Mouse (Mus musculus): ENCODE measurements around the gene Slc38a9.

DNA sequence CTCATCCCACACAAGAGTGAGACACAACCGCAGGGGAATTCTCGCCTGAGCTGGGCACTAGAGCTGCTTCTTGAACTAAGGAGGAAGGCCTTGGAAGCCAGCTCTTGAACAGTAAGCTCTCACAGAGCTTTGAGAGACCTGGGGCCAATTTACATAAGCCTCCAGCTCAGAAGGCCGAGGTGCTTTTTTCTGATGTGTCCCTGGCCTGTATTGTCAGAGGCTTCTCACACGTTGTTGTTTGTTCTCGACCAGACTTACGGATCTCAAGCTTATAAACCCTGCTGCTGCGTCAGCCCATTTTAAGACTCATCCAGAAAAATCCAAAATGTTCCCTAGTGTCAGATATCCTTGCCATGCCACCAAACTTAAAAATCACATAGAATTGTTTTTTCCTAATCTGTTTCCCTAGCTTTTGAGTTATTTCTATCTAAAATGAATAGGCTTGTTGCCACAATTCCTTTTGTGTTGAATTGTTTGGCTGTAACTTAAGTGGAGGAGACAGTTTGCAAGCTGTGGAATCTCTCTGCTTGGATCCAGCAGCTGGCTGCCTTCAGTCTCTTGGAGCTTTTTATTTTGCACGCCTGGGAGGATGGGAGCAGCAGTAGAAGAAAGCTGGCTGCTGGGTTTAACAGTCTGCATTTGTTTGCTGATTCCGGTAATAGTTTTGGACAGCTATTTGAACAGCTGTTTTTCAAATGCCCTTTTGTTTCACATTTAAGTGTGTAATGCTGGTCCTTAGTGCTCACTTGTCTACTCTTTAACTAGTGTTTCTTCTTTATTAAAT is 61.6 kb downstream of the Slc38a9 start:
- TF ChIP-seq CTCF (IDR thresholded peaks at IDR 0.05; ENCODE audit: low read depth) = no peak
- TF ChIP-seq EP300 (IDR thresholded peaks at IDR 0.05; ENCODE audit: low read depth) = no peak
